Mouse (Mus musculus): ENCODE data around the gene Anks1b. TPM values are rescaled to one million over a fixed set of nuclear protein-coding genes. Genes with fewer than 3 reads are reported as not detected.

The Anks1b gene
- total RNA-seq, 2 experiments from 2014 or later: 0.30 to 0.99 TPM

GRCm38 (mm10) chr10:90649681-90650080, 776.4 kb downstream of the Anks1b start:
- DNase-seq (ENCODE audit: low spot score in 2 of 2): no peak

GRCm38 (mm10) chr10:90657416-90658120, 784.3 kb downstream of the Anks1b start:
- DNase-seq (ENCODE audit: low spot score in 2 of 2): peak; percentile 24

GRCm38 (mm10) chr10:90666746-90667145, 793.4 kb downstream of the Anks1b start:
- DNase-seq (ENCODE audit: low spot score in 2 of 2): peak; percentile 18 to 28

- DNase-seq (ENCODE audit: low spot score in 2 of 2): no peak
These were observed 797.0 kb downstream of the Anks1b start for GRCm38 (mm10) chr10:90670291-90670690.

GRCm38 (mm10) chr10:90672135-90672534, 798.8 kb downstream of the Anks1b start:
- DNase-seq (ENCODE audit: low spot score in 2 of 2): no peak

- no peak for DNase-seq (ENCODE audit: low spot score in 2 of 2)
These were observed 801.1 kb downstream of the Anks1b start for GRCm38 (mm10) chr10:90674362-90674761.

GRCm38 (mm10) chr10:90677421-90677820, 804.1 kb downstream of the Anks1b start:
- DNase-seq (ENCODE audit: low spot score in 2 of 2): no peak

- no peak for DNase-seq (ENCODE audit: low spot score in 2 of 2)
These were observed 806.6 kb downstream of the Anks1b start for GRCm38 (mm10) chr10:90679713-90680470.

GRCm38 (mm10) chr10:90683813-90684212, 810.5 kb downstream of the Anks1b start:
- no peak for DNase-seq (ENCODE audit: low spot score in 2 of 2)

GRCm38 (mm10) chr10:90685367-90685766, 812.1 kb downstream of the Anks1b start:
- no peak for DNase-seq (ENCODE audit: low spot score in 2 of 2)

- no peak for DNase-seq (ENCODE audit: low spot score in 2 of 2)
These were observed 814.8 kb downstream of the Anks1b start for GRCm38 (mm10) chr10:90688153-90688552.

GRCm38 (mm10) chr10:90688696-90689252, 815.5 kb downstream of the Anks1b start:
- no peak for DNase-seq (ENCODE audit: low spot score in 2 of 2)

GRCm38 (mm10) chr10:90689854-90690513, 816.7 kb downstream of the Anks1b start:
- DNase-seq (ENCODE audit: low spot score in 2 of 2): peak; percentile 69 to 71

GRCm38 (mm10) chr10:90696687-90697086, 823.4 kb downstream of the Anks1b start:
- DNase-seq (ENCODE audit: low spot score in 2 of 2): no peak

GRCm38 (mm10) chr10:90697413-90697812, 824.1 kb downstream of the Anks1b start:
- no peak for DNase-seq (ENCODE audit: low spot score in 2 of 2)

GRCm38 (mm10) chr10:90699211-90699610, 825.9 kb downstream of the Anks1b start:
- no peak for DNase-seq (ENCODE audit: low spot score in 2 of 2)

GRCm38 (mm10) chr10:90704602-90705001, 831.3 kb downstream of the Anks1b start:
- no peak for DNase-seq (ENCODE audit: low spot score in 2 of 2)

GRCm38 (mm10) chr10:90708822-90709601, 835.7 kb downstream of the Anks1b start:
- DNase-seq (ENCODE audit: low spot score in 2 of 2): no peak

GRCm38 (mm10) chr10:90709602-90709931, 836.3 kb downstream of the Anks1b start:
- DNase-seq (ENCODE audit: low spot score in 2 of 2): no peak

GRCm38 (mm10) chr10:90717961-90718360, 844.7 kb downstream of the Anks1b start:
- DNase-seq (ENCODE audit: low spot score in 2 of 2): no peak

GRCm38 (mm10) chr10:90718684-90719083, 845.4 kb downstream of the Anks1b start:
- DNase-seq (ENCODE audit: low spot score in 2 of 2): no peak
